Comparison of ENCODE assay signal across 14 mouse cellular contexts in the genomic region with DNA sequence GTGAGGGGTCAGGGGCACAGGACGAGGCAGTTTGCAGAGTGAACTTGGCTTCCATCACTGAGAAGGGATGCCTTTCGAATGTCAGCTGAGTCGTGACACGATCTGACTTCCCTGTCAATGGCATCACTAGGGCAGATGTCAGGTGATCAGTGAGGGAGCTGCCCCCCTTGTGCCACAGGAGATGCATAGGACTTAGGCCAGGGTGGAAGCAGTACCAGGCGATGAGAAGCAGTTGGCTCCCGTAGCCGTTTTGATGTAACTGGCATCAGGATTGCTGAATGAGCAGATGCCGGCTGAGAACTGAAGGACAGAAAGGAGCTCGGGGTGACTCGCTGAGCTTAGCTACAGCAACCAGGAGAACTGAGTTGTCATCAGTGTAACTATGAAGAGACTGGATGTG.
"Had no signal": no experiment of that assay in that cellular context is flagged by ENCODE, and none has a peak within 500 bp of the region (broad histone marks: within the 10 kb centered on the region; RNA-seq: fewer than 3 reads in every experiment).

No protein-coding gene starts in this region.

- H3K9me3 ChIP-seq: limb, embryonic 13.5 days; midbrain, embryonic 12.5 days; neural tube, embryonic 15.5 days had no signal

- ATAC-seq: midbrain, embryonic 16.5 days had no signal

- H3K27me3 ChIP-seq: midbrain, embryonic 12.5 days; neural tube, embryonic 15.5 days had no signal

- H3K36me3 ChIP-seq: limb, embryonic 13.5 days; midbrain, embryonic 12.5 days; neural tube, embryonic 15.5 days had no signal

- H3K9ac ChIP-seq: limb, embryonic 13.5 days; liver, embryonic 14.5 days; midbrain, embryonic 12.5 days; neural tube, embryonic 15.5 days had no signal

- H3K27ac ChIP-seq: layer of hippocampus, adult 2 months; limb, embryonic 13.5 days; liver, embryonic 14.5 days; midbrain, embryonic 12.5 days; neural tube, embryonic 15.5 days; stomach, postnatal 0 days had no signal

- H3K4me2 ChIP-seq: limb, embryonic 13.5 days; midbrain, embryonic 12.5 days; neural tube, embryonic 15.5 days had no signal

- DNase-seq: kidney, adult 18-20 months; kidney, postnatal 10 days; left cerebral cortex, postnatal 4 days; lung, adult 18-20 months; right cerebral cortex, adult 18-20 months; right cerebral cortex, postnatal 25 days; thymus, postnatal 25 days had no signal

- H3K4me3 ChIP-seq: layer of hippocampus, adult 2 months; limb, embryonic 13.5 days; midbrain, embryonic 12.5 days; neural tube, embryonic 15.5 days had no signal
